Mouse (Mus musculus) stomach, postnatal 0 days (tissue): ENCODE results near the gene Mrc2. TPM values are rescaled to one million over a fixed set of nuclear protein-coding genes. Genes with fewer than 3 reads are reported as not detected.

Source experiments
- ATAC-seq: fragments of 200-750 bp; cut with Nextera tagmentation; 2 replicates; pipeline ENCODE4 v1.8.0; 2017; ENCODE audit not compliant: low FRiP score, low TSS enrichment
- DNase-seq: peaks from one replicate; pipeline ENCODE4 v3.0.0-alpha.2; 2016; ENCODE audit warnings: low spot score
- H3K27ac ChIP-seq: fragments of 300-500 bp; sonication (generic); replicated peaks from 2 replicates; pipeline ENCODE4 v1.5.1; 2014; ENCODE audit warnings: mild to moderate bottlenecking, control low read depth
- H3K27me3 ChIP-seq: fragments of 300-500 bp; sonication (generic); 2 replicates; pipeline ENCODE4 v1.6.1; 2014; ENCODE audit warnings: low read length; ENCODE audit not compliant: control insufficient read depth, insufficient read depth
- H3K36me3 ChIP-seq: fragments of 300-500 bp; sonication (generic); 2 replicates; pipeline ENCODE4 v1.6.1; 2014; ENCODE audit warnings: low read length, mixed read lengths; ENCODE audit not compliant: control insufficient read depth, insufficient read depth
- H3K4me1 ChIP-seq: fragments of 300-500 bp; sonication (generic); replicated peaks from 2 replicates; pipeline ENCODE4 v1.6.1; 2014; ENCODE audit warnings: antibody characterized with exemption; ENCODE audit not compliant: control insufficient read depth, insufficient read depth
- H3K4me2 ChIP-seq: fragments of 300-500 bp; sonication (generic); replicated peaks from 2 replicates; pipeline ENCODE4 v1.6.1; 2014; ENCODE audit warnings: low read depth, mild to moderate bottlenecking, control low read depth, moderate library complexity
- H3K4me3 ChIP-seq: fragments of 300-500 bp; sonication (generic); 2 replicates; pipeline ENCODE4 v1.5.1; 2014; ENCODE audit warnings: low read depth, low read length, control low read depth
- H3K9ac ChIP-seq: fragments of 300-500 bp; sonication (generic); 2 replicates; pipeline ENCODE4 v1.6.1; 2014; ENCODE audit warnings: mild to moderate bottlenecking, low read length, control low read depth, mixed read lengths
- H3K9me3 ChIP-seq: fragments of 300-500 bp; sonication (generic); 2 replicates; pipeline ENCODE4 v1.6.1; 2016; ENCODE audit warnings: low read length; ENCODE audit not compliant: control insufficient read depth
- CTCF ChIP-seq: IDR thresholded peaks from 2 replicates; pipeline ENCODE4 v1.5.1; 2016; ENCODE audit warnings: antibody characterized with exemption, low read depth, mild to moderate bottlenecking, moderate library complexity
- EP300 ChIP-seq: optimal IDR thresholded peaks from 2 replicates; pipeline ENCODE3; 2016; ENCODE audit warnings: antibody characterized with exemption
- WGBS: fragments of 180-500 bp; shearing (Covaris S2); extraction: QIAGEN DNeasy Blood & Tissue Kit; methylation state at CpG from one replicate; pipeline ENCODE4 v1.1.7; 2014; 5-methylcytosine and 5-hydroxymethylcytosine counted together
- polyA plus RNA-seq: library from polyadenylated mRNA; unstranded; fragments of >200 nt; fragmentation: Nextera tagmentation; extraction: Ambion mirVana; gene quantifications from 2 replicates; pipeline ENCODE4 v1.2.1, GENCODE M21; 2015

Mrc2 gene
- 2.9 and 3.7 TPM in 2 replicates for polyA plus RNA-seq

- H3K4me1 ChIP-seq, result peaks cover 2% of the 10 kb centered on the region; the same call in 1 of the 2 replicates
- peak within 1 kb of the TSS; percentile 68 for H3K4me2 ChIP-seq
- peak within 1 kb of the TSS; percentile 76 for H3K27ac ChIP-seq
- peak within 1 kb of the TSS; percentile 56 for H3K9ac ChIP-seq
- H3K4me3 ChIP-seq, result peak within 1 kb of the TSS; percentile 55
- H3K9me3 ChIP-seq, result no peaks in the 10 kb centered on the region
- no peaks in the 10 kb centered on the region for H3K27me3 ChIP-seq
- no peaks in the 10 kb centered on the region for H3K36me3 ChIP-seq
- peak; percentile 55 for DNase-seq
- WGBS, result under 1% methylated on average over 59 of the region's 75 CpGs
- TF ChIP-seq CTCF (no peak), EP300 (no peak)
- peak; percentile 71 for ATAC-seq
Observed at GRCm38 (mm10) chr11:105292124-105293071, at the start of gene Mrc2. Gene Mrc2 (plus strand): TSS chr11:105292643.

DNA sequence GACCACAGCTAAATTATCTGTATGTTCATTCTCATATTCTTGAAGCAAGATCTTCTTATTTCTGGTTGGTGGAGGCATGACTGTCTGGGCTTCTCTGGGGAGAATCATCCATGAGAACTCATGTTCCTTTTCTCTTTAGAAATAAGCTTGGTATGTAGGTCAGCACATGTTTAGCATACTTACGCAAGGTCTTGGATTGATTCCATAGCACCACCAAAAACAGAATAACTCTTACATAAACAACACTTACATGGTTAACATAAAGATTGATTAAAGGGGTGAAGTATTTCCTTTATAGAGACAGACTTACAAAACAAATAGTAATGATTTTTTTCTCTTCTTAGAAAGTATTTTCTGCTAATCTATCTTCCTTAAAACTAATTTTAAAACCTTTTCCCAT is 46.1 kb upstream of the Mrc2 start:
- H3K27me3 ChIP-seq, result no peaks in the 10 kb centered on the region
- no peaks in the 10 kb centered on the region for H3K9me3 ChIP-seq
- ATAC-seq, result no peak
- H3K4me3 ChIP-seq, result no peak overlapping the region
- TF ChIP-seq EP300 (no peak), CTCF (no peak)
- no peak for DNase-seq
- H3K4me1 ChIP-seq, result no peaks in the 10 kb centered on the region
- H3K9ac ChIP-seq, result no peak overlapping the region
- WGBS, result 55% methylated on average over 1 of the region's 1 CpGs
- H3K27ac ChIP-seq, result no peak overlapping the region
- peaks cover 16% of the 10 kb centered on the region for H3K36me3 ChIP-seq
- no peak overlapping the region for H3K4me2 ChIP-seq

- no peaks in the 10 kb centered on the region for H3K27me3 ChIP-seq
- no peak overlapping the region for H3K9ac ChIP-seq
- WGBS, result 75% methylated on average over 6 of the region's 6 CpGs
- H3K4me2 ChIP-seq, result no peak overlapping the region
- H3K4me3 ChIP-seq, result no peak overlapping the region
- TF ChIP-seq CTCF, result peak; percentile 23; the same call in 1 of the 2 replicates
- TF ChIP-seq EP300, result no peak
- no peak for ATAC-seq
- no peaks in the 10 kb centered on the region for H3K4me1 ChIP-seq
- no peak for DNase-seq
- no peaks in the 10 kb centered on the region for H3K9me3 ChIP-seq
- peaks cover 16% of the 10 kb centered on the region for H3K36me3 ChIP-seq
- H3K27ac ChIP-seq, result no peak overlapping the region
Observed at GRCm38 (mm10) chr11:105246785-105247184, 45.7 kb upstream of the Mrc2 start.

DNA sequence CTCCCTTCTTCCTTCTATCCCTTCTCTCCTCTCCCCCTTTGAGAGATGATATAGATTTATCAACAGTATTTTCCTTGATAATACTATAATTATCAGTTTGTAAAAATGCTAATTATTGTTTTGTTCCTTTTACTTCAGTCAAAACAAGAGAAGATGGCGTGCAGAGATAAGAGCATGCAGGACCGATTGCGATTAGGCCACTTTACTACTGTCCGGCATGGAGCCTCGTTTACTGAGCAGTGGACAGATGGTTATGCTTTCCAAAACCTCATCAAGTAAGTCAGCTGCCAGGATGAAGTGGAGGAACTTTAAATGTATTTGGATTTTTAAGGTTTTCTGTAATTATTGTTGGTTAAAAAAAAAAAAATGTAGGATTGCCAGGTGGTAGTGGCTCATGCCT is 45.1 kb upstream of the Mrc2 start:
- H3K36me3 ChIP-seq, result peaks cover 13% of the 10 kb centered on the region

DNA sequence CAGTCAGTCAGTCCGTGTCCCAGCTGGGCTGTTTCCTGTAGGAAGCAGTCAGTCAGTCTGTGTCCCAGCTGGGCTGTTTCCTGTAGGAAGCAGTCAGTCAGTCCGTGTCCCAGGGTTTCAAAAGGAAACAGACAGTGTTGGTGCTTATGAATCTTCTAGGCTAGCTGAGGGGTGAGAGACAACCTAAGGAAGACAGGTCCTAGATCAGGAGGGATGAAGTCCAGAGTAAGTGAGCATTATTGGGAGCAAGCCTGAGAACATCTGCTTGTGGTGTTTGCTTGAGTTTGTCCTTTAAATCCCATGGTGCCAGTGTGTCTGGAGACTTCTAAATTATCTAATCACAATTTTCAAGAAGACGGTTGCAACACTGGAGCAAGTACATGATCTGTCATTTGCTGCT is 32.7 kb upstream of the Mrc2 start:
- Histone ChIP-seq H3K4me2 (no peak overlapping the region), H3K9me3 (no peaks in the 10 kb centered on the region), H3K9ac (no peak overlapping the region), H3K4me1 (no peaks in the 10 kb centered on the region), H3K27ac (no peak overlapping the region), H3K4me3 (no peak overlapping the region), H3K27me3 (no peaks in the 10 kb centered on the region), H3K36me3 (peaks cover 8% of the 10 kb centered on the region)
- WGBS, result 67% methylated on average over 3 of the region's 3 CpGs
- no peak for TF ChIP-seq CTCF
- TF ChIP-seq EP300, result no peak
- DNase-seq (no peak), ATAC-seq (no peak)

More for the DNA sequence above, 45.1 kb upstream of the Mrc2 start:
- H3K4me3 ChIP-seq, result no peak overlapping the region
- ATAC-seq (no peak), DNase-seq (no peak)
- no peaks in the 10 kb centered on the region for H3K27me3 ChIP-seq
- H3K27ac ChIP-seq, result no peak overlapping the region
- H3K4me2 ChIP-seq, result no peak overlapping the region
- WGBS, result 96% methylated on average over 5 of the region's 5 CpGs
- H3K4me1 ChIP-seq, result no peaks in the 10 kb centered on the region
- no peaks in the 10 kb centered on the region for H3K9me3 ChIP-seq
- TF ChIP-seq CTCF (no peak), EP300 (no peak)
- no peak overlapping the region for H3K9ac ChIP-seq

- WGBS, result 74% methylated on average over 5 of the region's 5 CpGs
- no peak overlapping the region for H3K9ac ChIP-seq
- H3K27ac ChIP-seq, result no peak overlapping the region
- no peak overlapping the region for H3K4me3 ChIP-seq
- H3K4me2 ChIP-seq, result no peak overlapping the region
- no peaks in the 10 kb centered on the region for H3K27me3 ChIP-seq
- H3K9me3 ChIP-seq, result no peaks in the 10 kb centered on the region
- no peaks in the 10 kb centered on the region for H3K4me1 ChIP-seq
- peaks cover 6% of the 10 kb centered on the region for H3K36me3 ChIP-seq
- ATAC-seq, result no peak
- no peak for DNase-seq
- TF ChIP-seq CTCF (no peak), EP300 (no peak)
Observed at GRCm38 (mm10) chr11:105261116-105261515, 31.3 kb upstream of the Mrc2 start.
